Mouse (Mus musculus) cortical plate, adult 2 months (tissue): Measurements from ENCODE around the gene Kdm1a. TPM values are rescaled to one million over a fixed set of nuclear protein-coding genes. Genes with fewer than 3 reads are reported as not detected.
A peak's percentile ranks its signal among the peaks of the same experiment; 100 is the strongest.

ENCODE experiments used
- H3K27ac ChIP-seq: fragments of 200-500 bp; 2 replicates; pipeline ENCODE4 v1.5.1; 2012; ENCODE audit warnings: low read length, control low read depth, inconsistent platforms; ENCODE audit not compliant: insufficient read depth
- H3K4me1 ChIP-seq: fragments of 200-500 bp; 2 replicates; pipeline ENCODE4 v1.6.1; 2011; ENCODE audit warnings: low read length; ENCODE audit not compliant: control insufficient read depth, insufficient read depth
- H3K4me3 ChIP-seq: fragments of 200-500 bp; 2 replicates; pipeline ENCODE4 v1.5.1; 2011; ENCODE audit warnings: mild to moderate bottlenecking, low read length, control low read depth; ENCODE audit not compliant: insufficient read depth
- CTCF ChIP-seq: fragments of 200-500 bp; IDR thresholded peaks from 2 replicates; pipeline ENCODE4 v1.5.1; 2011; ENCODE audit warnings: mild to moderate bottlenecking, control low read depth, low read length; ENCODE audit not compliant: insufficient read depth; ENCODE audit errors: extremely low read depth
- POLR2A ChIP-seq: fragments of 200-500 bp; IDR thresholded peaks from 2 replicates; pipeline ENCODE4 v1.6.1; 2011; ENCODE audit warnings: mild to moderate bottlenecking, low read length, control low read depth; ENCODE audit not compliant: insufficient read depth; ENCODE audit errors: extremely low read depth
- polyA plus RNA-seq: library from polyadenylated mRNA; depleted of rRNA; stranded (reverse); fragments of >200 nt; gene quantifications from 2 replicates; pipeline ENCODE4 v1.2.3, GENCODE M21; 2012

Gene Kdm1a
- polyA plus RNA-seq, 1 experiment: 67.1 TPM

DNA sequence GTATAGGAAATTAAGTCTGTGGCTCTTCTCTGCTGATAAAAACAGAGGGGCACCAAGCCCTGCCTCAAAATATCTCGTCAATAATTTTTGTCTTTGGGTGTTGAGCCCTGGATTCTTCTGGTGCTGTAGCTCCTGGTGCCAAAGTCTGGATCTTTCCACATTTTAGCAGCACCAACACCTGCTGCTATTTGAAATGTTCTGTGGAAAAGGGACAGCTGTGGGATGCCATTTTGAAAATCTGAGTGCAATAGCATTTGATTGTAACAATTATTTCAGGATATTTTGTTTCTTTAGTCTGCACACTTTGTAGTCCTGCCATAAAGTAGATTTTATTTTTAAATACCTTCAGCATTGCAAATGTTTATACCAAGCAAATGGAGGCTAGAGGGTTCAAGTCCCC, 54.8 kb downstream of the Kdm1a start:
- TF ChIP-seq POLR2A (no peak), CTCF (no peak)
- Histone ChIP-seq H3K27ac (no peak overlapping the region), H3K4me3 (no peak overlapping the region), H3K4me1 (peaks cover 10% of the 10 kb centered on the region)

DNA sequence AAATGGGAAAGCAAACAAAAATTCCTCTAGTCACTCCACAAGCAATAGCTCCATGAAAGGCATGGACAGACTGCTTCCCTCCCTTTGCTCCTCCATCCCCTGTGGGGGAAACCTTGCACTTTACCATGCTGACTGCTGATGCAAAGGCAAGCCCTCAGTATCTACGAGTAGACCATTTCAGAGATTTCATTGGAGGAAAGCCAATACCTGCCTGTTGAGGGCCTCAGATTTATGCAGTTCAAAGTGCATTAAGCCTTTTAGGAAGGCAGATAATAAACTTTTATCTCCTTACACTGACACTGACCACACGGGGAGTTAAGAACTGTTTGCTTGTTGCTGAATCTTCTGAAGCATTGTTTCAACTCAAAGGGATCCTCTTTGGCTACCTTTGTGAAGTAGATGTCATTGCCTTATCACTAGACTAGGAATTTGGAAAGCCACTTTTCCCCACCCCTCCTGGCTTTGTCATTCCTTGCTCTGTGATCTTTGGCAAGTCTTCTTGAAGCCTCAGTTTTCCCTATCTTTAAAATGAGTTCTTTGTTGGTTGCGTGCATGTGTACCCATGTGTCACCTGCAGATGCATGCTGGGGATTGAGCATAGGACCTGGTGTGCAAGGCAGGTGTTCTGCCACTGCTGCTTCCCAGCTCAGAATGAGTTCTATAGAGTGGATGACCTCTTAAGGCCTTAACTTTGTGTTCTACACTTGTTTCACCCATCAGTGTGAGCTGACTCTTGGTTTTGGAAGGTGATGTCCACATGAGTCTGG, 56.1 kb downstream of the Kdm1a start:
- Histone ChIP-seq H3K4me1 (peaks cover 10% of the 10 kb centered on the region), H3K4me3 (no peak overlapping the region), H3K27ac (no peak overlapping the region)
- TF ChIP-seq POLR2A (no peak), CTCF (no peak)

DNA sequence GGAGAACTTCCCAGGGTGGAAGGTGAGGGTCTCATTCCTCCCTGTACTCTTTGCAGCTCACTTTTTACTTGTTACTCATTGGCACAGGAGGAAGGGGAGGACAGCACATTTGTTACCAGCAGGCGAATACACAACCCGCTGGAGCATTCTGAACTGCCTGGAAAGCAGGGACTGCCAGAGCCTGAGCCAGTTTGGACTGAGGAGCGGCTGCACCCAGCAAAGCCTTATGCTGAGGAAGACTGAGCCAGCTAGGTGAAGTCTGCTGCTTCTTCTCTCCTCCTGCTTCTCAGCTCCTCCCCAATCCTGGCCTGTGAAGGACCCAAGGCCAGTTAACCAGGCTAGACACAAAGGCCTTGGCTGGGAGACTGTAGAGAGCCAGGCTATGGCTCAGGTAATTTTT, 57.4 kb downstream of the Kdm1a start:
- TF ChIP-seq CTCF (no peak), POLR2A (no peak)
- peaks cover 10% of the 10 kb centered on the region for H3K4me1 ChIP-seq
- H3K4me3 ChIP-seq: no peak overlapping the region
- H3K27ac ChIP-seq: no peak overlapping the region

DNA sequence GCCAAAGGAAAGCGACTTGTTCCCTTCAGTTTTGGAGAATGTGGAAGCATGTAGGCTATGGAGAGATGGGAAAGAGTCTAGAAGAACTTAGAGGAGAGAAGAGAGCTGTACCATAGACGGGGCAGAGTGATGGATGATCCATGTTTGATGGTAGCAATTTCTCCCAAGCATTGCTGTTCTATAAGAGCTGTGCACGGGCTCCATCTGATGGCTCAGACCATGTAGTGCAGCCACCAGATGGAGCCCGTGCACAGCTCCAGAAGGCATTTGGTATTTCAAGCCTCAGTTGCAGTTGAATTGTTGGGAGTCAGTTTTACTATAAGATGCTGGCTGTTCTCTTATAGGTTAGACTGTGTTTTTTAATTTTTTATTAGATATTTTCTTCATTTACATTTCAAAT, 76.1 kb downstream of the Kdm1a start:
- Histone ChIP-seq H3K4me3 (no peak overlapping the region), H3K4me1 (no peaks in the 10 kb centered on the region; the same call in 1 of the 2 replicates), H3K27ac (no peak overlapping the region)
- TF ChIP-seq CTCF (peak; percentile 59), POLR2A (no peak)

DNA sequence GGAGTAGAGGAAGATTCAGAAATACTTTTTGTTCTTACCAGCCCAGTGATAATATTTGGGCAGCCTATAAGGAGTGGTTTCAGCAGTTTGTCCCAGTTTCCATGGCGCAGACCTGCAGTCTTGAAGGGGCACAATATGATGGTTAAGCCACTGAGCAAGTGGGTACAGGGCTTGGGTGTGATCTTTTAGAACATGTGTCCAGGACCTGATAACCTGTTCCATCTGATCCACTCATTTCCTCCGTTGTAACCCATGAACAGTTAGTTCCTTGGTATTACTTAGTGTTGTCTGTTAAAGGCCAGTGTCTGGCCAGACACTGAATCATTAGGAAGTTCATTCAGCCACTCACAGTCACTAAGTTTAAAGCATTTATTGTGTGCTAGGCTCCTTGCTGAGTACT, 78.2 kb downstream of the Kdm1a start:
- Histone ChIP-seq H3K4me1 (no peaks in the 10 kb centered on the region; the same call in 1 of the 2 replicates), H3K27ac (no peak overlapping the region), H3K4me3 (no peak overlapping the region)
- TF ChIP-seq POLR2A (no peak), CTCF (no peak)

DNA sequence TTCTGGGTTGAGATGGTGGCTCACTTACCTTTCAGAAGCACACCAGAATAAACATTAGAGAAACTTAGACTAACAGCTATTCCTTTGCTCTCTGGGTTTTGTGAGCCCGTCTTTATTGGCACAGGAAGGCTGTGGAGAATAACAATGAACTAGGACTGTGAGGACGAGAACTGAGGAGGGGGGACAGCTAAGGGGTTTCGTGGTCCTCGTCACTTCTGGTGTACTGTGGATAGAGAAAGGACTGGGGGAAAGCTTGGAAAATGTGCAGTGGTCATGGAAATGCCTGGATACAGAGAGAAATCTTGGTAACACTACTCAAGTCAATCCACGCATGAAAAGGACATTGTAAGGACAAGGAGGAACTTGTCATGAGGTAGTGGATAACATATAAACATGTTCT, 80.6 kb downstream of the Kdm1a start:
- no peak for TF ChIP-seq POLR2A
- TF ChIP-seq CTCF: no peak
- Histone ChIP-seq H3K4me1 (no peaks in the 10 kb centered on the region; the same call in 1 of the 2 replicates), H3K4me3 (no peak overlapping the region), H3K27ac (no peak overlapping the region)

DNA sequence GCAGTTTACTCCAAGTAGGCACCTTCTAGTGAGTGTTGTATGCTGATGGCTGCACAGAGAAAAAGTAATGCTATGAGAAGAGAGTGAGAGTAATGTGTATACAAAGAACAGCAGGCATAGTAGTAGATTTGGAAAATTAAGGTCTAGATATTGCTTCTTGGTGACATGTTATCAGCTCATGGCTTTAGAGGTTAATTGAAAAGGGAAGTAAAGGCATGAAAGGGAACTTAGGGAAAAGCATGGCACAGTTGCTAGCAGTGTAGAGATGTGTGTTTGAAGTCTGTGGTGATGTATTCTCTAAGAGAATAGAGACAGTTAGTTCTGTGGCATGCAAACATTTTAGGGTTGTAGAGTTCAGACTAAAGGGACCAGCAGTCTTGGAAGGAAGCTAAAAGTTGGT, 82.7 kb downstream of the Kdm1a start:
- TF ChIP-seq CTCF (no peak), POLR2A (no peak)
- no peak overlapping the region for H3K4me3 ChIP-seq
- peaks cover 1% of the 10 kb centered on the region; the same call in 1 of the 2 replicates for H3K4me1 ChIP-seq
- no peak overlapping the region for H3K27ac ChIP-seq

DNA sequence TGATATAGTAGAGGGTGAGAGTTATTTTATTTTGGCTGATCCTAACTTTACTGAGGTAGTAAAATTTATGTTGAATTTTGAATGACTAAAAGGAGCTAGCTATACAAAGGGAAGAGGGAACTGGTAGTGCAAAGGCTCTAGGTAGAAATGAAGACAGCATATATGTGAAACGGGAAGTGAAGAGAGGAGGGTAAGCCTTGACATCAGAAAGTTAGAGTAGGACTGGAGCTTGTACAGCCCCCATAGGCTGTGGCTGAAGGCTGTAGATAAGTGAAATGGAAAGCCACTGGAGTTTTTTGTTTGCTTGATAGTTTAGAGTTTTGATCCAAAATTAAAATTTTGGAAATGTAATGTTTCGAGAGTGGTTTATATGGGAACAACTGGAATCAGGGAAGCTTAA, 83.9 kb downstream of the Kdm1a start:
- Histone ChIP-seq H3K27ac (no peak overlapping the region), H3K4me1 (peaks cover 1% of the 10 kb centered on the region; the same call in 1 of the 2 replicates), H3K4me3 (no peak overlapping the region)
- TF ChIP-seq CTCF (no peak), POLR2A (no peak)

DNA sequence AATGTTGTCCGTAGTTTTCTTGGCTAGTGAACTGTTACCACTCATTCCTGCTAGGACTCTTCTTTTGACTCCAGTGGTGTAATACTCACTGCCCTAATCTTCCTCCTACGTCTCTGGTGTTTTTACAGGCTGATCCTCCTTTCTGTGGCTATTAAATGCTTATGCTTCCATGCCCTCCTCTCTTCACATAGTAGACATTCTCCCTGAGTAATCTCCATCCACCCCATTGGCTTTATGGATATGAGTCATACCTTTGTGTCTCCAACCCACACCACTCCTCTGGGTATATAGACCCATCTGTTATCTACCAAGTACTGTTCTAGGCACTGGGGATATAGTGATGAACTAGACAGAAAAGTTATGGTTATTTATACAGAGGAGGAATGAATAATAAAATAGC, 84.4 kb downstream of the Kdm1a start:
- Histone ChIP-seq H3K4me1 (peaks cover 1% of the 10 kb centered on the region; the same call in 1 of the 2 replicates), H3K27ac (no peak overlapping the region), H3K4me3 (no peak overlapping the region)
- TF ChIP-seq CTCF (no peak), POLR2A (no peak)

DNA sequence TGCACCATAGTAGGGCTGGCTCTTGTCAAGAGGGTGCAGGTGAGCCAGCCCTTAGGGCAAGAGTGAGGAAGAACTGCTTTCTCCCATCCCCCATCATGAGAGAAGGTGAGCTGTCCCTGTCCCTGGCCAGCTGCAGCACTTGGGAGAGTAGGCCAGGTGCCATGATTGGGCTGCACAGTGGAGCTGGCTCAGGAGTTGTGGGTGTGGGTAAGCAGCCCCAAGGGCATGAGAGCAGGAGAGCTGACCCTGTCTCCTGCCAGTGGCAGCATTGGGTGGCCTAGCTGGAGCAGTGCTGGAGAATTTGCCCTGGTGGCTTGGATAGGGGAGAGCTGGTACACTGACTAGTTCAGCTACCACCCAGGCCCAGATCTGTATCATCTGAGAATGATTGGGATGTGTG, 89.6 kb downstream of the Kdm1a start:
- Histone ChIP-seq H3K27ac (no peak overlapping the region), H3K4me1 (peaks cover 1% of the 10 kb centered on the region; the same call in 1 of the 2 replicates), H3K4me3 (no peak overlapping the region)
- no peak for TF ChIP-seq POLR2A
- TF ChIP-seq CTCF: no peak

DNA sequence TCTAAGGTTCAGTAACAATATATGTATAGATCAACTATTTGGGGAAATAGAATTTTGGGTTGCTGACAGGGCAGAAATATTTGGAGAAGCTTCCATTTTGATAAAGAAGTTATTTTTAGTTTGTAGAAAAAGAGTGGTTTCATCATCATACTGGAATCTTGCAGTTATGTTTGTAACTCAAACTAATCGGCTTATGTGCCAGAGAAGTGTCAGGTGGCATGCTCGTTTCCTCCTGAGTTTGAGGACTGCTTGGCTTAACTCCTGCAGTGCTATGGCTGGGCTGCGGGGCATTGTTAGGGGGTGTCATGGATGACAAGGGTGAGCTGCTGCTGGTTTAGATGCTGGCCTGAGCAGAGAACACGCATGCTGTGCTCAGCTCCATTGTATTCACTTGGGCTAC, 90.8 kb downstream of the Kdm1a start:
- H3K4me3 ChIP-seq: no peak overlapping the region
- peaks cover 1% of the 10 kb centered on the region; the same call in 1 of the 2 replicates for H3K4me1 ChIP-seq
- no peak overlapping the region for H3K27ac ChIP-seq
- TF ChIP-seq CTCF: no peak
